Mouse (Mus musculus) liver, adult 2 months (tissue): ENCODE results near the gene Sufu. TPM values are rescaled to one million over a fixed set of nuclear protein-coding genes. Genes with fewer than 3 reads are reported as not detected.

ENCODE experiments used
- DNase-seq: peaks from one replicate; pipeline ENCODE4 v3.0.0-alpha.2; 2011; ENCODE audit warnings: low read depth, low spot score; ENCODE audit errors: extremely low read depth
- H3K27ac ChIP-seq: fragments of 200-500 bp; replicated peaks from 2 replicates; pipeline ENCODE4 v1.5.1; 2012; ENCODE audit warnings: low read depth, mild to moderate bottlenecking, control low read depth, inconsistent platforms, low read length; ENCODE audit not compliant: insufficient read depth
- H3K27me3 ChIP-seq: fragments of 200-500 bp; 2 replicates; pipeline ENCODE4 v1.6.1; 2012; ENCODE audit warnings: mild to moderate bottlenecking, moderate library complexity, low read length, inconsistent platforms; ENCODE audit not compliant: control insufficient read depth, insufficient read depth
- H3K36me3 ChIP-seq: fragments of 200-500 bp; 2 replicates; pipeline ENCODE4 v1.6.1; 2012; ENCODE audit warnings: low read length, inconsistent platforms; ENCODE audit not compliant: control insufficient read depth, insufficient read depth
- H3K4me1 ChIP-seq: fragments of 200-500 bp; 2 replicates; pipeline ENCODE4 v1.6.1; 2011; ENCODE audit warnings: low read length; ENCODE audit not compliant: control insufficient read depth, insufficient read depth
- H3K4me3 ChIP-seq: fragments of 200-500 bp; 2 replicates; pipeline ENCODE4 v1.5.1; 2011; ENCODE audit warnings: low read depth, mild to moderate bottlenecking, control low read depth, low read length, moderate library complexity; ENCODE audit not compliant: insufficient read depth
- H3K79me2 ChIP-seq: fragments of 200-500 bp; 2 replicates; pipeline ENCODE4 v1.6.1; 2012; ENCODE audit warnings: inconsistent platforms, mild to moderate bottlenecking, low read length, moderate library complexity; ENCODE audit not compliant: control insufficient read depth, insufficient read depth
- H3K9ac ChIP-seq: fragments of 200-500 bp; 2 replicates; pipeline ENCODE4 v1.6.1; 2012; ENCODE audit warnings: low read depth, mild to moderate bottlenecking, control low read depth, inconsistent platforms, low read length
- CTCF ChIP-seq: fragments of 200-500 bp; IDR thresholded peaks from 2 replicates; pipeline ENCODE4 v1.5.1; 2011; ENCODE audit warnings: low read depth, low read length, control low read depth
- POLR2A ChIP-seq: fragments of 200-500 bp; IDR thresholded peaks from 2 replicates; pipeline ENCODE4 v1.6.1; 2011; ENCODE audit warnings: low read length, control low read depth; ENCODE audit not compliant: insufficient read depth; ENCODE audit errors: extremely low read depth
- WGBS: fragments of 180-500 bp; shearing (Covaris S2); methylation state at CpG from one replicate; pipeline ENCODE4 v1.1.7; 2018; 5-methylcytosine and 5-hydroxymethylcytosine counted together
- polyA plus RNA-seq: library from polyadenylated mRNA; depleted of rRNA; stranded (reverse); fragments of >200 nt; gene quantifications from 2 replicates; pipeline ENCODE4 v1.2.3, GENCODE M21; 2012
- total RNA-seq: library from RNA; depleted of rRNA; stranded (reverse); fragments of >200 nt; gene quantifications from 2 replicates; pipeline ENCODE4 v1.2.3, GENCODE M21; 2014

The Sufu gene
- total and polyA plus RNA-seq, 2 experiments: 1.1 to 3.2 TPM

DNA sequence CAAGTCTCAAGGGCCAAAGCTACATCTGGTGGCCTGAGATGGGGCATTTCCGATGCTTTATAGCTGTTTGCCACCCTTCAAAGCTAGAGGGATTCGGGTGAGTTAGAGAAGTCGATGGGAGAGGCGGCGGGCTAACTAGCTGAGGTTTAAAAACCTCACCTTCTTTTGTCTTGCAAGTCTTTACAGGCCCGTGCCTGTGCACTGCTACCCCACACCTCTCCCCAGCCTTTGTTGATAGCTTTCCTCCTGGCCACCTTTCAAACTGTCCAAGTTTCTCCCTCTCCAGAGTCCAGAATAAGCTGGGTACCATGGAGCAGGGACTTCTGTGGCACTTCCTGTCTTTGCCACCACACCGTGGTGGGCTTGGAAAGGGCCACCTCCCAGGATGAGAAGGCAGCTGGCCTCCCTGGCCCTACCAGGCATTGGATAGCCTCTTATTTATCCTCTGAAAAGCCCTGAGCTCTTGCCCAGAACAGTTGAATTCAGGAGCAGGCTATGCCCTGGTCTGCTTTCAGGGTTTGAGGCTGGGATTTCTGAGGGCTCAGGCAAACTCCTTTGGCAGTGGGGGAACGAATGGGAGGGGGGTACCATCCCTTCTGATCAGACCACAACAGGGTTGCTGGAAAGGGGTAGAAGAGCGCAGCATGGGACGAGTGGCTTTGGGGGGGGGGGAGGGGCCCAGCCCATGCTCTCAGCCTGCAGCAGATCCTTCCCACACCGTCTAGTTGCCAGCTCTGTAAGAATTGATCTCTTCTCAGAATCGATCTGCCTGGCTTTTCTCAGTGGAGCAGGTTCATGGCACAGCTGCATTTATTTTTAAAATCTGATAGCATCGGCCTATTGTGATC is 133.1 kb downstream of the Sufu start:
- no peak for DNase-seq
- Histone ChIP-seq H3K36me3 (no peaks in the 10 kb centered on the region), H3K4me3 (no peak overlapping the region), H3K4me1 (peaks cover 6% of the 10 kb centered on the region), H3K27me3 (no peaks in the 10 kb centered on the region), H3K9ac (no peak overlapping the region), H3K79me2 (no peaks in the 10 kb centered on the region), H3K27ac (no peak overlapping the region)
- 54% methylated on average over 13 of the region's 13 CpGs for WGBS
- TF ChIP-seq CTCF (no peak), POLR2A (no peak)

DNA sequence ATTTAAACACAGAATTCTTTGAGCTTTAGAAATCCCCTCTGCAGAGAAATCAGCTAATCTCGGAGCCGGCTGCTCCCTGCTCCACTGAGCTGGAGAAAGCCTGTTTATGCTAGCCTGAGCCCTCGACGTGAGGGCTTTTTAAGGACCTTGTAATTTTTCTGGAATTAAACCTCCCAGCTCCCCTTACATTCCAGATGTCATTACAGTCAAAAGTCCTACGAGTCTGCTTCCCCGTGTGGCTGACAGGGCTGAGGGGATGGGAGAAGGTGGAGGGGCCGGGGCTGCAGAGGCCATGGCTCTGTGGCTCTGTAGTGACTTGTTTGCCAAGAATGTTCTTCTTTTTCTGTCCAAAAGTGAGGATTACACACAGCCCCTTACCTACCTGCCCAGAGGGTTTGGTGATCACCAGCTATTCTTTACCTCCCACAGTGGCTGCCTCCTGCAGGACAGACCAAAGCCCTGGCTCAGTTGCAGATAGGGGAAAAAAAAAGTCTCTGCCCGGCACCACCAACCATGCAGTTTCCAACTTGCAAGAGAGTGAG is 133.8 kb downstream of the Sufu start:
- Histone ChIP-seq H3K27me3 (no peaks in the 10 kb centered on the region), H3K27ac (no peak overlapping the region), H3K9ac (no peak overlapping the region), H3K36me3 (no peaks in the 10 kb centered on the region), H3K4me3 (no peak overlapping the region), H3K79me2 (no peaks in the 10 kb centered on the region), H3K4me1 (peaks cover 6% of the 10 kb centered on the region)
- TF ChIP-seq CTCF: no peak
- TF ChIP-seq POLR2A: no peak
- WGBS: 67% methylated on average over 8 of the region's 8 CpGs
- DNase-seq: no peak

DNA sequence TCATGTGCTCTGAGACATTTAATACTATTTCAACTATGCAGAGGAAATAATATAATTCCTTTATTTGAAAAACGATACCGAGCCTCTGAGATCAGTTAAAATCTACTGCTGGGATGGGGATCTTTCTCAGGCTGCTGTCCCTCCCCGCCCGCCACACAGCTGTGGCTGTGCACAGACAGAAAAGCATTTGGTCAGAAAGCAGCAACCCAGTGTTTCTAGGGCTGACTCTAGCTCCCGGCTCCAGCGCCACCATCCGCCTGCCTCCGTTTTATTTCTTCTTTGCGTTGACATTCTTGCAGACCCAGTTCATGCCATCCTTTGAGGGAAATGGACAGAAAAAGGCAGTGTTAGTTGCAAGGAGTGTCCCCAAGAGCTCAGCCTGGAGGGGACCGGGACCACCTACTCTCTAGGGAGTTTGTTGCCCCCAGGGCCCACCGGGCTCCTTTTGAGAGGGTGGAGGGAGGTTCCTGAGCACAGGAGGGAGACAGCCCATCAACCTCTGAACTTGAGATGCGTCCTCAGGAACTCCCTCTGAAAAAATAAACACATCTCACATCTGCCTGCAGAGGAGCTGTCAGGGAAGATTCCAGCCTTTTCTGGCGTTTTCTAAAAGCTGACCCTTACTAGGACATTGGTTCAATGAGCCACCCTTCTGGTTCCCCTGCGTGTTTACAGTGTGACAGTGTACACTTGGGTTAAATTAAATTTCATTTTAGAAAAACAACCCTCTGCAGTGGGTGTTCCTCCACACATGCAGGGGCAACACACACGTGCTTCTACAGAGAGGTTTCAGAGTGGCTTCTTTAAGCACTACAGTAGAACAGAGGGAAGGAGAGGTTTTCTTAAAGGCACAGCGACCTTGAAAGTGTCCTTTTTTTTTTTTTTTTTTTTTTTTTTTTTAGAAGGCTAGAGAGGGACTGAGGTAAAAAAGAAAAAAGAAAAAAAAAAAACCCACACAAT is 134.7 kb downstream of the Sufu start:
- Histone ChIP-seq H3K9ac (no peak overlapping the region), H3K4me1 (peaks cover 6% of the 10 kb centered on the region), H3K36me3 (no peaks in the 10 kb centered on the region), H3K79me2 (no peaks in the 10 kb centered on the region), H3K27ac (no peak overlapping the region), H3K27me3 (no peaks in the 10 kb centered on the region), H3K4me3 (no peak overlapping the region)
- DNase-seq: no peak
- TF ChIP-seq POLR2A: no peak
- WGBS: 76% methylated on average over 16 of the region's 16 CpGs

DNA sequence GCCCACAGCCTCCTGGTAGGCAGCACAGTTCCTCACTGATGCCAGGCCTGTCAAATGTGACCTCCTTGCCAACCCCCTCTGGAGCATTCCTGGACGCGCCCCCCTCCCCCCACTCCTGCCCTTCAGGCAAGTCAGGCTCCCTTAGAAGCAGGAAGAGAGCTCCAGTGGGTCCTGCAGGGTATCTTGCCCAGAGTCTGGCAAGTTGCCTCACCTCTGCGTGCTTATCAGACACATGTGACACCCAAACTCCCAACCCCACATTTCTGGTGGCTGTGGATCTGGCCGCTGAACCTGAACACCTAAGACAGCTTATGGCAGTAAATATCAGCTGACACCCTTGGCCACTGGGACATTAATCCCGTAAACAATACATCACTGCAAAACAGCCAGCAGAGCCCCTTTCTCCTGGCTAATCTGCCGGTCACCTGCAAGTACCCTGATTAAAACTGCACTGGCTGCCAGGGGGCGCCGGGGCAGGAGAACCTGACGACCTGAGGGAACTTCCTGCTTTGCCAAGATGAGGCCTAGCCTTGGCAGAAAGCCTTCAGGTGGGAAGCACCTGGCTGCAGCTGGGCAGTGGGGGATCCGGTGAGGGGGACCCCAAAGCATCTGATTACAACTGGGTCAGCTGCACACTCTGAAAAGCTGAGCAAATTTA is 135.5 kb downstream of the Sufu start:
- peaks cover 6% of the 10 kb centered on the region for H3K4me1 ChIP-seq
- H3K79me2 ChIP-seq: no peaks in the 10 kb centered on the region
- H3K4me3 ChIP-seq: no peak overlapping the region
- WGBS: 59% methylated on average over 10 of the region's 10 CpGs
- no peak for DNase-seq
- no peak overlapping the region for H3K27ac ChIP-seq
- H3K9ac ChIP-seq: no peak overlapping the region
- H3K27me3 ChIP-seq: no peaks in the 10 kb centered on the region
- TF ChIP-seq CTCF (no peak), POLR2A (no peak)
- no peaks in the 10 kb centered on the region for H3K36me3 ChIP-seq

DNA sequence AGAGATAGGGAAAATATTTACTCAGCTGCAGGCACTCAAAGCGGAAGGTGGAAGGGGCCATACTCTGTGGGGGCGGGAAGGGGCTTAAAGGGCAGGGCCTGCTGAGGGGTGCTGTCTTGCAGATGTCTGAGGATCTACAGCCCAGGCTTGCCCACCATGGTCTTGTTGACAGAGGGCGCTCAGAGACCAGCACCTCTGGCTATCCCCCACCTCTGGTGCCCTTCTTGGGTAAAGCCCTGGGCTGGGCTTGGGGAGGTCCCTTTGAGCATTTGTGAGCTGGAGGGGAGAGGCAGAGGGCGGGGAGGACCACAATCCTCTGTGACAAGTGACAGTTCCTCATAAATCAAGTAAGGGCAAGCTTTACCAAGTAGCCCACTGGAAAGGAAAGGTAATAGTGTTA is 136.4 kb downstream of the Sufu start:
- Histone ChIP-seq H3K36me3 (no peaks in the 10 kb centered on the region), H3K79me2 (no peaks in the 10 kb centered on the region), H3K4me1 (peaks cover 6% of the 10 kb centered on the region), H3K27me3 (no peaks in the 10 kb centered on the region), H3K4me3 (no peak overlapping the region), H3K9ac (no peak overlapping the region), H3K27ac (no peak overlapping the region)
- no peak for DNase-seq
- no peak for TF ChIP-seq CTCF
- TF ChIP-seq POLR2A: no peak
- WGBS: 90% methylated on average over 4 of the region's 4 CpGs
